Mouse (Mus musculus): ENCODE measurements at regions not wholly inside any gene's neighbourhood (a gene's known extent, or its start where the extent isn't known, plus 50 kb on each side); places are given as distances from the start of the nearest gene placed in this dataset.

DNA sequence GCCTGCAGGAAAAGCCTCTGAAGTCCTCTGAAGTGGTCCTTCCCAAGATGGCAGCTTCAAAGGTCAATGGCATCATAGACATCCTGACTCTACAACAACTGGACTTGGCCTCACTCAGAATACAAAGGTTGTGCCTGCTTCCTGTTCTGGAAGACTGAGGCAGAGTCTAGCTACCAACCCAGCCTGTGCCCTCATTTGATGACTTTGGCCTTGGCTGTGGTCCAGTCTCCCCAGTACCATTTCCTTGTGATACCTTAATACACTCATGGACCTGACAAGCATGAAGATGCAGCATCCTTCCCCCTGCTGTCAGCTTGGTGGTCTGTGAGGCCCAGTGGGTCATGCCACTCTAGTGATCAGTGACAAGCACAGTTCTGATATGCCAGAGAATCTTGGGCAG lies 130.6 kb downstream of the Gm4791 start:
- no peak for DNase-seq (ENCODE audit: low spot score)

DNA sequence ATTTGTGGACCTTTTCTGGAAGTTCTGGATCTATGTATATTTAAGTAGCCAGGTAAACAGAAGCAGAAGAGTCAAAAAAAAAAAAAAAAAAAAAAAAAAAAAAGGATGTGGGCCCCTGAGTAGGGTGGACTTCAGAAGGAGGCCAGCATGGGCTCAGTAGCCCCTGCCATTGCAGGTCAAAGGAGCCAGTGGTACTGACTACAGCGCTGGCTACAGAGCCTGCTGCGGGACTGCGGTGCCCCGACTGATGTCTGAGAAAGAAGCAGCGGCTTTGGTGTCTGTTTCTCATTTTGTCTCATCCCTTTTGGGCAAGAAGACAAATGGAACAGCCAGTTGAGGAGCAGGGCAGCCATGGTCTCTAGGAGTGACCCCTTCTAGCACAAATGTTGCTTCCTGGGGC lies 134.9 kb downstream of the Gm4791 start:
- DNase-seq (ENCODE audit: low spot score) = no peak

DNA sequence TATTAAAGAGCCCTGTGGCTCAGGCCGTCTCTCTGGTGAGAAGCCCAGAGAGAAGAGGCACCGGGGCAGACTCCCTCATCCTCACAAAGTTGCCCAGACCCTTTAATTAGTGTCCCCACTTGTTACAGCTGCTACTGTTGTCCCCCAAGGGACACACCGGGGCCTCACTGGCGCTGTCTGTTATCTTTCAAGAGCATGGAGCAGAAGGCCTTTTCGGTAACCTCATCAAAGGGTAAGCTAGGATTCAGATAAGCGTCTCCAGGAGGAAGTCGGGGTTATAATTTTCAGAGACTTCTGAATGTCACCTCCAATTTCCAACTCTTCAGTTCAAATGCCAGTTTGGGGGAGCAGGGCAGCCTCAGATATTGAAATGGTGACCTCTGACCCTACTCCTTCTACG lies 135.3 kb downstream of the Gm4791 start:
- no peak for DNase-seq (ENCODE audit: low spot score)

DNA sequence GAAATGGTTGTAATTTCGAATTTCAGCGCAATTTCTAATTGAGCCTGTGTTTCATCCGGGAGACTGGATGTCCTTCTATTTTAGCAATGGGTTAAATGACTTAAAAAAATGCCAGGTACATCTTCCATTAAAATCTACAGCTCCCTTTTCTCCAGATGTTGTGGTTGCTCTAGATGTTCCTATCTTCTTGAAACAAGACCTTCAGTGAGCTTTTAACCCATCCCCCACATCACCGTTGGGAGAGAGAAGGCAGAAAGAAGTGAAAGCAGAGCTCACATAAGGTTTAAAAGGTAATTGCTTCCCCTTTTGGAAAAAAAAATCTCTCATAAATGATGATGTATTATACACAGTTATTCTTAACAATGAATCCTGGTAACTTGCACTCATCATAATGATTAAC lies 135.9 kb downstream of the Gm4791 start:
- DNase-seq (ENCODE audit: low spot score) = no peak

DNA sequence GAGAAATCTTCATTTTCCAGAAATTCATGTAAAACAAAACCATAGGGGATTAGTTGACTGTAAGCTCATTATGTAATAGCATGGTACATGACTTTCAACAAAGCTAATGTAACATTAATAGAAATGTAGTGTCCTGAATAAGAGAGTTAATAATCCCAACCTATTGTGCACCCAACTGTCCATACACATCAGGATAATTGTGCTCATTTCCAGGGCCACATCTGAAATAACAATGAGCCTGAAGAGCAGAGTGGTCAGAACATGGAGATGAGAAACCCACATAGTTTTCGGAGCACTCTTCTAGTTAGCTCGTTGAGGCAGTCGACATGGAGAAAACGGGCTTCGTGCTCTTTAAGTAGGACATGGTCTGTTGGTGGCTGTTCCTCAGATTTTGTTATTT lies 138.1 kb downstream of the Gm4791 start:
- DNase-seq (ENCODE audit: low spot score) = no peak

DNA sequence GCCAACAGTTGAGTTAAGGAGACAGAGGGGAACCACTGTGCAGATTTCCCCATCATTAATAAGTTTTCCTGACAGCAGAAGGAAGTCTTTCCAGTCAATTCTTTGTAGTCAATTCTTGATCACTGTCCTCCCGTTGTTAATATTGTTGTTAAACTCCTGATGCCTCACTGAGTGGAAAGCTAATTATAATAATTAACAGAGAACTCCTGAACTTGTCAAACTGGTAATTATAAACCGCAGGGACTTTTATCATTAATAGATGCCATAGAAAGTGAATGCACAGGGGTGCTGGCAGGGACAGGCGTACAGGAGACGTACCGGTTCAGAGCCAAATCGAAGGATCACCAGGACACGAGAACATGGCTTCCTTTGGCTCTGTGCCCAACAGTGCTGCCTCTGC lies 154.9 kb downstream of the Gm4791 start:
- no peak for DNase-seq (ENCODE audit: low spot score)

DNA sequence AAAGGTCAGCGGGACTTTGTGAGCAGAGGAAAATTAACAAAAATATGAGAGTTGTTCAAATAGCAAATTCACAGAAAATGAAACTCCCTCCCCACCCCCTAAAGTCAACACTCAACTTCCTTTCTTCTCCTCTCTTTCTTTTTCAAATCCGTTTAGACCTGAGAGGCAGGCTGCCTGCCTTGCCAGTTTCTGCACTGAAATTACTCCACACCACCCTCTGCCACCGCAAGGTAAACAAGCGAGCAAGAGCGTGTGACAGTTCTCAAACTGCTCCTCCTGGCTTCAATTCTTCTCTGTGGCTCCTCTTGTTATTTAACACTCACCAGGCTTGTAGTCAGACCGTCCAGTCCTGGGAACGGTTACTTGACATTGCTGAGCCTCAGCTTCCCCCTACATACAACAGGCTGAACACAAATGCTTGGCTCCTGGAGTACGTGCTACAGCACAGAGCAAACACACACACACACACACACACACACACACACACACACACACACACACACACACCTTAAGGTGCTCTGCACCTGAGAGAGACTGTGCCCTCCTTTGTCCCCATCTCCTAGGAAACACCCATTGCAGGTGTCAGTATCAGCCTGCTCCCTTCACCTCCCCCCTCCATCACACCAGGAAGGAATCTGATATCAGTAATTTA lies 167.1 kb downstream of the Gm4791 start:
- DNase-seq (ENCODE audit: low spot score) = no peak

DNA sequence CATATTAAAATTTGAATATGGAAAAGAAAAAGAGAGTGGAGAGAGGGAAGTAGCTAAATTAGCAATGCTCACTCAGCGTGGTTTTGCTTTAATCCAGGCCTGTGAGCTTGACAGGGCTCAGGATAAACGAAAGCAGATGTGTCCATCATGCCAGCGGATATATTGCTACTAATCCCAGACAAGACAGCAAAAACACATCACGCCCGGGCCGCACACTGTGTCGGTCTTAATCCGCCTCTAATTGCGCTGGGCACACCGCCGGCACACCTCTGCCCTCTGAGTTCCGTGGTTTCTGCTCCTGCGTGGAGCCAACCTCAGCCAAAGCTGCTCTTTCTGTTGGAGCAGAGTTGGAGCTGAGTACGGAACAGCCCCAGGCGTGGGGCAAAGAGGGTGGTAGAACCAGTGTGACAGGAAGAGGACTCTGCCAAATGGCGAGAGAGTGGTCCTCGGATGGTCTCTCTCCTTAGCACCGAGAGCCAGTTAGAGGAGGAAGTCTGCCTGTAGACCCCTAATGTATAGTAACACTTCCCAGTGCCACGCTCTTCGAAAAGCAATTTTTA lies 169.2 kb downstream of the Gm4791 start:
- no peak for DNase-seq (ENCODE audit: low spot score)

DNA sequence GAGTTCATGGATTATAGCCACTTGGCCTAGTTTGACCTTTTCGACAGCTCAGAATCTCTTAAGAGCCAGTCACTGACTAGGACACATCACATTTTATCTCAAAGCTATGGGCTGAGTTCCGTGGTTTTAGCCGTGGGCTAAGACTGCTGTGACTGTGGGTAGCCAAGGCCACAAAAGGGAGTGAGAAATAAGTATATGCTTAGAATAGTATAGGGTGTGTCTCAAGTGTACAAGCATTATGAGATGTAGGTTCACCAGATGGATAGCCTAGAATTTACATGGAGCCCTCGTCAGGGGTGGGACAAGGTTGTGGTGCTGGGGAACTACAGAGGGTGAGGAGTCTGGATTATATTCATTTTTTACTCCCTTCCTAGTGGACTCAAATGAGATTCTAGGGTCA lies 177.5 kb downstream of the Gm4791 start:
- DNase-seq (ENCODE audit: low spot score) = no peak

DNA sequence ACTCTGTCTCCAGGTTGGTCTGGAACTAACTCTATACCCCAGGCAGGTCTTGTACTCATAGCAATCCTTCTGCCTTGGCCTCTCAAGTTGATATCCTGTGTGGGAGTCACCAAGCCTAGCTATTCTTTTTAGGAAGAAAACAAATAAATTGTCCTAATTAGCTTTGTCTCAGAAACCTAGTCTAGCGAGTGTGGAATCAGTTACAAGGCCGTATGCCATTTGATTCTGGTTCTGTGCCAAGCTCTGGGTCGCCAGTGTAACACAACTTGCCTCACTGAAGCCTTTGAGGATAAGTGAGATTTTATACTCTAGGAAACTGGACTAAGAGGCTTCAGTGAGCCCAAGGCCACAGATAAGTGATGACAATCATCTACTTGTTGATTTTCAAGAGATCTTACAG lies 219.6 kb downstream of the Gm4791 start:
- DNase-seq (ENCODE audit: low spot score) = no peak

DNA sequence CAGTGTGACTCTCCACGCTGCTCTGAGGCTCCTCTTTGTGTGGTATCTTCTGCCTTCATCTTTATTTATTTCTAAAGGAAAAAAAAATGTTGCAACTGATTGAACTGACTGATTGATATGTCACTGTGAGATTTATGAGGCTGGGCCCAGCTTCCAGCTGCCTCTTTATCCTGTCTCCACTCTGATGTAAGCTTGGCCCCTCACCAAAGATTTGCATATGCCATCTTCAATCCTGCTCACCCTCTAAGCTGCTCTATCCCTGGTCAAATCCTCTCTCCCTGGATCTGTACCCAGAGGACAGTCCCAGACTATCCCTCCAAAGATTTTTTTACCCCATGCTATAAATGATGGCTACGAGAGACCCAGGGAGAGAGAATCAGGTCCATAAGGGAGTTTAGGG lies 225.0 kb downstream of the Gm4791 start:
- DNase-seq (ENCODE audit: low spot score) = no peak

DNA sequence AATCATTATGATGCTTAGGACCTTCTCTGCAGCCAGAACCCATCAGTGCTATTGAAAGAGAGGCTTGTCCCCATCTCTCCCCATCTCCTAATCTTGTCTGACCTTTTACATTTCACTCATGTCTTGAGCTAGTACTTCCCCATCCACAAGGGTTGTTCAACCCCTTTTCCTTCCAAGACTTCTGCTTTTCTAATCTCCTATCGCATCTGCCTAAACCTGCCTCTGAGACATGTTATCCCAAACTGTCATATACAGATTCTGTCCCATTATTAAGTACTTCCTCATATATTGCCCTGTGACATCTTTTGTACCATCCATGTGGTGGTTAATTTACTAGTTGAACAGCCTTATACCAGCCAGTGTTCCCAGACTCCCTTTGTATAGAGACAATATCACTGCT lies 225.7 kb downstream of the Gm4791 start:
- no peak for DNase-seq (ENCODE audit: low spot score)

DNA sequence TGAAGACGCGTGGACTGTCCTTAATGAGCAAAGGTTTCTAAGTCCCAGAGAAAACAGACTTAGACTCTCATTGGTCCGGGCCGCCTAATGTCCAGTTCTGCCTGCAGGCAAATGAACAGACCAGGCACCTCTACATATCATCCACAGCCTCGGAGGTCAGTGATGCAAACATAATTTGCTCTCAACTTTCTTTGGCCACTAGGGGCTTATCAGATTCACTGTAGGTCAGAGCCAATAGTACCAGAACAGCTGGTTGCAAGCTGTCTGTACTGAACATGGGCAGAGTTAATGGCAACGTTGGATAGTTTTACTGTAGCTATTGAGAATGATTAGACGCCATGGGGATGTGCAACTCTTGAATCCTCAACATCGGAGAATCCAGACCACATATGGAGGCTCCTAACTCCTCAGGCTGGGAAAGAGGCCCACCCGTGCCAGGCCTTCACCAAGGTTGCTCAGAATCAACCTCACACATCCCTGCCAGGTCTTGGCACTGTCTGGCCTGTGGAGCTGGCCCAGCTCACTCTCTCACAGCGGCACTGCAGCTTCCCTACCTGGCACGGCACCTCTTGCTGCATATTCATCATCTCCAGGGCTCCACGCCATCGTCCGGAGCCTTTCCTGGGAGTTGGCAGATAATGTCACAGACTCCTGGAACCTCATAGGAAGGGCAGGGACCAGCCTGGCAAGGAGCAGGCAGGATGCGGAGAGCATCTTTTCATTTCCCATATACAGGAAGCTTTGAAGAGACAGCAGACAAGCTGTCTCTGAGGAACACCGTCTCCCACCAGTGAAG lies 228.1 kb downstream of the Gm4791 start:
- no peak for DNase-seq (ENCODE audit: low spot score)

DNA sequence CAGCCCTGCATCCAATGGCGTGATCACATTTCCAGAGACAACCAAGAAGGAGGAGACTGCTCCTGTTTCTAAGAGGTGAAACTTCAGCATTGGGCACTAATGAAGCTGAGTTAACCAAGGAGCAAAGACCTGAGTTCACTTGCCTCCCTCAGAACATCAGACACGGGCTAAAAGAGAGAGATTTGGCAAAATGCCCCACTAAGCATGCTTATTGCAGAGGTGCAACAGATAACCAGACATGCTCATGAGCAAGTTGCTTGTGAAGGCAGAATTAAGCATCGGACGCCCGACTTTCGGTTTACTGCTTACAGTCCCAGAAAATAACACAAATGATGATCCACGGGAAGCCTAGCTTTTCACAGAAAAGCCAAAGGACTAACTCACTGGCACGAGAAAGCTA lies 228.8 kb downstream of the Gm4791 start:
- DNase-seq (ENCODE audit: low spot score) = no peak

DNA sequence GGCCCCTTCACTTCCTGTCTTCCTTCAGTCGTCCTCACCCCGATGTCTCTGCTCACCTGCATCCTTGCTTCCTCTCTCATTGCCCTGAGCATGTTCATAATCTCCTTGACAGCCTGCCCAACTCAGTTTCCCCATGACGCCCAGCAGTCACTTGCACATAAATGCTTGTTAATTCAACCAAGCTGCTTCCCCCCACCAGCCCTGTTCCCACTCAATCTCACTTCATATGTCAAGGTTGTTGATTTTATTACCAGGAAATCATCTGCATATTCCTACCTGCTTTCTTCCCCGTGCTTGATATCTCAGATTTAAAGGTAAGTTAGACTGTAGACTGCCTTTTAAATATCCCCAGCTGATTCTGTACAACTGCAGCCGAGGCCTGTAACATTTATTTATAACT lies 230.2 kb downstream of the Gm4791 start:
- no peak for DNase-seq (ENCODE audit: low spot score)

DNA sequence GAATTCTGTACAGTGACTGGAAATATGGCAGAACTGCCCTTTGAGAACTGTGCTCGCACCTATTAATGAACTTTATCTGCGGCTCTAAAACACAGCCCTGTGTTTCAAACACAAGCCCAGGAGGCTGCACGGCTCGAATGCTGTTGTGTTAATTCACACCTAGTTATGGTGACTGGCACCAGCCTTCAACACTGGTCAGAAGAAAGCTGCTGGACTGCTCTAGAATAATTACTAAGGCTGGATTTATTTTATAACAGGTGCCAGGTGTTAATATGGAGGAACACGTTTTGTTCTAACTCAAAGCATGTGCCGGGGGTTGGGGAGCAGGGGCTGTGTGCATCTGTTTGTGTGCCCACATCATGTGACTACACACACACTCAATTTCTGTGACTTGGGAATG lies 230.8 kb downstream of the Gm4791 start:
- DNase-seq (ENCODE audit: low spot score) = no peak

DNA sequence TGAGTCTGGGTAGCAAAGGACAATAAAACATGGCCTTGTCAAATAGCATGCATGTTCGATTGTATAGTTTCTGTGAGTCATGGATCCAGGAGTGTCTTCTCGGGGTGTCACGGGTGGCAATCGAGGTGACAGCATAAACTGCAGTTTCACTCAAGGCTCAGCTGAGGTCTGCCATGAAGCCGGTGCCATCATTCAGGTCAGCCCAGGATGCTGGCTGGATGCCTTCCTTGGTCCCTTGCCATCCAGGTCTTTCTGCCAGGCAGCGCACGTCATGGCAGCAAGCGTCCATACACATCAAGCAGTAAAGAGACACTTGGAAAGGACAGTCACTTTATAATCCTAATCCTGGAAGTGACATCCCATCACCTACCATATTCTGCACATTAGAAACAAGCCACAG lies 242.4 kb downstream of the Gm4791 start:
- no peak for DNase-seq (ENCODE audit: low spot score)

DNA sequence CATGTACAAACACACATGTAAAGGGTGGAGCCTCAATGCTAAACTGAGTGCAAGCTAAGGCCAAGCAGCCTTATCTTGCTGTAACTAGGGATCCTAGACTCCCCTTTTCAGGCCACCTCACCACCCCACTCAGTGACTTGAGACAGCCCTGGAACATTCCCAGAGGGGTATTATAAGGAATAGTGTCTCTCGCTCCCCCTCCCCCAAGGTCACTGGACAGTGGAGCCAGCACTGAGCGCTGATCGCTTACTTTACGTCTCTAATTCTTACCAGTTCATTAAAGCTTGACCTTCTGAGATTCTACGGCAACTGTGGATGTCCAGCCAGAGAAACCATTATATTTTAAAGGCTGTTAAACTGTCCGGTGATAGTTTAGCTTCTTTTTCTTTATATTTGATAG lies 243.5 kb downstream of the Gm4791 start:
- no peak for DNase-seq (ENCODE audit: low spot score)

DNA sequence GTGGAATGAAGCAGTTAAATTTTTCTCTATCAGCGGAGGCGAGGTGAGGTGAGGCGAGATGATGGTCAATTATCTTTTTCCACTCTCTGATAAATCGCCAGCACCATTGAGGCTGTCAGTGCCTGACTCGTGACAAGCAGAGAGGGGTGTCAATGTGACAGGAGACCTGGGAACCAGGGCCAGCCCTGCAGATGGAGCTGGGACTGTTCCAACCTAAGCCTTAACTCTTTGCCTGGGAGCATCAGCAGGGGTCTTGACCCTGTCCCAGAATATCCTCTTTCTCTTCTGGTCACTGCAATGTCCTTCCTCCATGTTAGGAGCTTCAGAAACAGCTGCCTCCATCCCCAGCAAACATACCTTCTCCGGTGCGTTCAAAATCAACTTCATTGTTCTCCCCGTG lies 244.0 kb downstream of the Gm4791 start:
- DNase-seq (ENCODE audit: low spot score) = no peak

DNA sequence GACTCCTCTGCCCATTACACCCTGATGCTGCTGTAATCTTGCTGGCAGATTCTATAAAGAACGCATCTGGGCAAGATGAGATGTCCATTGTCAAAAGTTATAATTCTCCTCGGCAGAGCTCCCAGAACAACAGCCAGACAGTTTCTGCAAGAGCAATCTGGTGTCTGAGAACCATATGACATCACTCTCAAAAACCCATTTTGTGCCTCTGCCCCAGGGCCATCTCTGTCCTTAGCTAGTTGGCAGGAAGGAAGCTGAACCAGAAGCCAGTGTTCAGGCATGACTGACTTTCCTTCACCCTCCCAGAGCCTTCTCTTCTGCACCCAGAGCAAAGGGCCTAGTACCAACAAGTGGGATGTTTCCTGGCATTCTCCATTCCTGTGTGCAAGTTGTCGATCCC lies 250.5 kb downstream of the Gm4791 start:
- DNase-seq (ENCODE audit: low spot score) = no peak

DNA sequence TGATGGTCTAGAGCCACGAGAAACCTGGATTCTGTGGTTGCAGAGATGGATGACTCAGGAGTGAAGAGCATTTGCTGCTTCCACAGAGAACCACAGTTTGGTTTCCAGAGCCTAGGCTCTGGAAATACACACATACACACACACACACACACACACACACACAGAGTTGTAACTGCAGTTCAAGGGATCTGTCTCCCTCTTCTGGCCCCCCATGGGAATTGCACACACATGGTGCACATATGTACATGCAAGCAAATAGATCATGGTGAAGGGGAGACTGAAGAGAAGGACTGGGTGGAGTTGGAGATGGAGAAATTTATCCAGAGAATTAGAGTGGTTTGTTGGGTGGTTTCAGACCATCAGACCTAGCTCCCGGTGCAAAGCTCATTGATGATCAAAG lies 252.6 kb downstream of the Gm4791 start:
- DNase-seq (ENCODE audit: low spot score) = no peak

DNA sequence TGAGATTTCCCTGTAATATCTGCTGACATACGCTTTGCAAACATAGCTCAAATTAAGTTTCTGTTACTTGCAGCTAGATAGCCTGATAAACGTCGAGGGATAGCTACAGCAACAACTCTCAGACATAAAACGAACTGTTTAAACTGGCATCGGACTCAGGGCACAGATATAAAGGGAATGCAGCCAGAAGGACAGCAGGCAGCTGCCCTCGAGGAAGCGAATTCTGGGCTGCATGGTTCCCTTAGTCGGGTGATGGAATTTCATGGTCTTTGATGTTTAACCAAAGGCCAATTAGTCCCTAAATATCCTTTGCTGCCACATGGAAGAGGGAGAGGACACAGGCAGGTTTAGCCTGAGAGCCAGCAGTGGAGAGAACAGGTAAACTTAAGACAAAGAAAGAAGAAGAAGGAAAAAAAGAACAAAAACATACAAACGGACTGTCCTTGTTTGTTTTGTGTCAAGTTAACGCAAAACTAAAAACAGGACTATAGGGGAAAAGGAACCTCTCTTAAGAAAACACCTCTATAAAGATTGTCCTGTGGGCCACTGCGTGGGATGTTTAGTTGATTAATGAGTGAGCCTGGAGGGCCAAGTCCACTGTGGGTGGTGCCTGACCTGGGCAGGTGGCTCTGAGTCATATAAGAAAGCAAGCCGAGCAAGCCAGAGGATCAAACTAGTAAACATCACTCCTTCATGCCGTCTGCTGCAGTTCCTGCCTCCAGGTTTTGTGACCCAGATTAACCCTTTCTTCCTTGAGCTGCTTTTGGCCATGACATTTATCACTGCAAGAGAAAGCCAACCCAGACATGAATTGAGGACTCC lies 255.5 kb downstream of the Gm4791 start:
- DNase-seq (ENCODE audit: low spot score) = no peak

DNA sequence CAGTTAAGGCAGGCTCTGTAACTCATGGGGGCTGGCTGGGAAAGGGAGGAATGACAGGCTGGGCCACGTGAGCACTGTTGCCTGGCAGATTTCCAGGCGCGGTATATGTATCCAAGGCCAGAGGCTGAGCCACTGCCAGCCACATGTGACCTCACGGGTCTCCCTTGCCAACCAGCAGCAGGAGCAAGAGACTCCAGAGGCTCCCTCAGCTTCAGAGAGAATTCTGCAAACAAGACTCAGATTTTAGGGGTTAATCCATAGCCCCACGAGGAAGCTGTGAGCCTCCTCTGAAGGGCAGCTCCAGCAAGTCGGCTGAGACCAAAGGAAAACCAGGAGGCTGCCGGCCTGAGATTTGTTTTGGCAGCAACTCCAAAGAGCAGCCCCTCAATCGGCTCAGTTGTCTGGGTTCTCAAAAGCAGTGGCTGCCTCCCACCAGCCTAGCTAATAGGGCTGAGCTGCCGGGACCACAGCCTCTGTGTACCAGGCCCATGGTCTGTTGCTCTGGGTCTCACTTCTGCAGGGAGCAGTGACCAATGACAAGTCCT lies 264.0 kb upstream of the Cadm1 start:
- DNase-seq (ENCODE audit: low spot score) = peak; percentile 70

Measured in ovary, postnatal 36 days (tissue).